Mouse (Mus musculus) olfactory bulb, adult 2 months (tissue): Measurements from ENCODE around the gene Mgat4c. TPM values are rescaled to one million over a fixed set of nuclear protein-coding genes. Genes with fewer than 3 reads are reported as not detected.

ENCODE experiments used
- H3K27ac ChIP-seq: fragments of 200-500 bp; 2 replicates; pipeline ENCODE4 v1.5.1; 2012; ENCODE audit warnings: low read depth, low read length; ENCODE audit not compliant: insufficient read depth
- H3K4me1 ChIP-seq: fragments of 200-500 bp; 2 replicates; pipeline ENCODE4 v1.6.1; 2012; ENCODE audit warnings: low read length; ENCODE audit not compliant: control insufficient read depth, insufficient read depth
- H3K4me3 ChIP-seq: fragments of 200-500 bp; 2 replicates; pipeline ENCODE4 v1.5.1; 2012; ENCODE audit warnings: mild to moderate bottlenecking, low read depth, low read length, moderate library complexity; ENCODE audit not compliant: insufficient read depth
- CTCF ChIP-seq: fragments of 200-500 bp; IDR thresholded peaks from 2 replicates; pipeline ENCODE4 v1.5.1; 2012; ENCODE audit warnings: low read depth, mild to moderate bottlenecking, low read length, moderate library complexity; ENCODE audit not compliant: insufficient read depth
- POLR2A ChIP-seq: fragments of 200-500 bp; IDR thresholded peaks from 2 replicates; pipeline ENCODE4 v1.6.1; 2012; ENCODE audit warnings: mild to moderate bottlenecking, low read depth, low read length, moderate library complexity; ENCODE audit not compliant: insufficient read depth
- WGBS: fragments of 180-500 bp; shearing (Covaris S2); methylation state at CpG from one replicate; pipeline ENCODE4 v1.1.7; 2018; 5-methylcytosine and 5-hydroxymethylcytosine counted together
- polyA plus RNA-seq: library from polyadenylated mRNA; stranded (reverse); fragments of >200 nt; gene quantifications from 2 replicates; pipeline ENCODE4 v1.2.4, GENCODE M21; 2012; ENCODE audit warnings: low replicate concordance; ENCODE audit not compliant: missing spikeins, insufficient read depth, insufficient read length

Gene Mgat4c
- polyA plus RNA-seq, 1 experiment = not detected

- 94% methylated on average over 2 of the region's 2 CpGs for WGBS
- no peak overlapping the region for H3K27ac ChIP-seq
- no peak overlapping the region for H3K4me3 ChIP-seq
- no peak for TF ChIP-seq CTCF
- no peak for TF ChIP-seq POLR2A
- no peaks in the 10 kb centered on the region for H3K4me1 ChIP-seq
Observed at GRCm38 (mm10) chr10:101808768-101809167, 127.5 kb downstream of the Mgat4c start.

DNA sequence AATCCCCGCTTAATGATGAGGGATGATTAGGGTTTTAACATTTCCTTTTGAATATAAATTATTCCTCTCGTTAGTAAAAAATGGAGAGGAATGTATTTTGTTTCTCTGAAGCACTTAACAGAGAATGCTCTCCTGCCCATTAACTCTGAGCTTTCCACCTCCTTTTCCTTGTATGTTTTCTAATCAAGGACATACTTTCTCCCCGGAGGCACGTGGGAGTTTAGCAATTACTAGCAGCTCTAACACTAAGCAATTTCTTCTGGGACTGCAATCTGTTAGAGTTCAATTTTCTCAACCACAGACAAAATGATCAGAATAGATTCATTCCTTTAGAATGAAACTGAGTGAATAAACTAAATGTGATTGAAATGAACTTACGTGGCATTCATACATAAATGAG, 135.6 kb downstream of the Mgat4c start:
- Histone ChIP-seq H3K4me1 (no peaks in the 10 kb centered on the region), H3K27ac (no peak overlapping the region), H3K4me3 (no peak overlapping the region)
- TF ChIP-seq CTCF (no peak), POLR2A (no peak)
- WGBS = 31% methylated on average over 5 of the region's 5 CpGs

- TF ChIP-seq POLR2A = no peak
- TF ChIP-seq CTCF = no peak
- WGBS = 89% methylated on average over 2 of the region's 2 CpGs
- Histone ChIP-seq H3K4me3 (no peak overlapping the region), H3K4me1 (no peaks in the 10 kb centered on the region), H3K27ac (no peak overlapping the region)
Observed at GRCm38 (mm10) chr10:101827944-101828343, 146.7 kb downstream of the Mgat4c start.

DNA sequence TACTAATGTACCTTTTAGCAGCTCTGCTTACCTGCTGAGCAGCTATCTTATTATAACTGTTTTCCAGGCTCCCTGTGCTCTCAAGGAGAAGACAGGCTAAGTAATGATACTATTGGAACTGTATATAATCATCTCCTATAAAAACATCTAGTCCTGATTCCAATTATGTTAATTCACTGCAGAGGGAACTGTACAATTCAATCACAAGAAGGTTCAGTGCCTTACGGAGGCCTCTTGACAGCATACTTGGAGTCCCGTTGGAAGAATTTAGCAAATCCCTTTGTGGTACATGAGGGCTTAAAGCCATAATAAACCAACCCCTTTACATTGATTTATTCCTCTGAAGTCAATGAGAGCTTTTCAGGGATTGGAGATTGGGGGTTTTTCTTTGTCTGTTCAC, 174.8 kb downstream of the Mgat4c start:
- H3K4me3 ChIP-seq = no peak overlapping the region
- no peaks in the 10 kb centered on the region for H3K4me1 ChIP-seq
- TF ChIP-seq POLR2A (no peak), CTCF (no peak)
- H3K27ac ChIP-seq = no peak overlapping the region
- 60% methylated on average over 2 of the region's 2 CpGs for WGBS

GRCm38 (mm10) chr10:101889866-101890265, 208.6 kb downstream of the Mgat4c start:
- no peak overlapping the region for H3K4me3 ChIP-seq
- H3K27ac ChIP-seq = no peak overlapping the region
- 96% methylated on average over 1 of the region's 1 CpGs for WGBS
- TF ChIP-seq POLR2A = no peak
- TF ChIP-seq CTCF = no peak
- H3K4me1 ChIP-seq = no peaks in the 10 kb centered on the region

- H3K27ac ChIP-seq = no peak overlapping the region
- no peak for TF ChIP-seq POLR2A
- no peak for TF ChIP-seq CTCF
- no peaks in the 10 kb centered on the region for H3K4me1 ChIP-seq
- H3K4me3 ChIP-seq = no peak overlapping the region
Observed at GRCm38 (mm10) chr10:101917328-101917814, 236.1 kb downstream of the Mgat4c start.

- TF ChIP-seq CTCF = no peak
- no peak for TF ChIP-seq POLR2A
- Histone ChIP-seq H3K4me1 (no peaks in the 10 kb centered on the region), H3K4me3 (no peak overlapping the region), H3K27ac (no peak overlapping the region)
- WGBS = 84% methylated on average over 4 of the region's 4 CpGs
Observed at GRCm38 (mm10) chr10:101997612-101998011, 316.3 kb downstream of the Mgat4c start.

DNA sequence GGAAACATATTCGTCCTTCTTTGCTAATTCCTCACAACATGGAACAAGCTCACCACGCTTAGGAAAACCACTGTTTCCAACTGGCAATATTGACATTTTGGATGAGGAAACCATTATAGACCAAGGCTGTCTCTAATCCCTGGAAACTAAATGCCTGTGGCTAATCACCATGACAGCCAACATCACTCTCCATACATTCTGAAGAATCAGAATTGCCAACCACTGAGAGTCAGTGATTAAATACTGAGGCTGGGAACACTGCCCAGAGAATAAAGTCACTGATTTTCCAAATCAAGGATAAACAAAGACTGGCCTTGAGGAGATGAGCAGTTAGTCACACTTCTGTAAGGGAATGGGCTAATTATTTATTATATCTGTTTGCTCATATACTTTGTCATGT, 361.2 kb downstream of the Mgat4c start:
- H3K4me3 ChIP-seq = no peak overlapping the region
- 74% methylated on average over 2 of the region's 2 CpGs for WGBS
- TF ChIP-seq CTCF = no peak
- no peak for TF ChIP-seq POLR2A
- no peak overlapping the region for H3K27ac ChIP-seq
- H3K4me1 ChIP-seq = no peaks in the 10 kb centered on the region

GRCm38 (mm10) chr10:102056218-102056617, 374.9 kb downstream of the Mgat4c start:
- no peak overlapping the region for H3K4me3 ChIP-seq
- 91% methylated on average over 3 of the region's 3 CpGs for whole genome bisulfite sequencing
- no peak for TF ChIP-seq CTCF
- TF ChIP-seq POLR2A = no peak
- no peak overlapping the region for H3K27ac ChIP-seq
- H3K4me1 ChIP-seq = no peaks in the 10 kb centered on the region

GRCm38 (mm10) chr10:102056975-102057565, 375.8 kb downstream of the Mgat4c start:
- Histone ChIP-seq H3K27ac (no peak overlapping the region), H3K4me1 (no peaks in the 10 kb centered on the region), H3K4me3 (no peak overlapping the region)
- WGBS = 42% methylated on average over 2 of the region's 2 CpGs
- TF ChIP-seq POLR2A = no peak
- TF ChIP-seq CTCF = no peak
